Mouse (Mus musculus): ENCODE data around the gene Syn1.

The Syn1 gene

DNA sequence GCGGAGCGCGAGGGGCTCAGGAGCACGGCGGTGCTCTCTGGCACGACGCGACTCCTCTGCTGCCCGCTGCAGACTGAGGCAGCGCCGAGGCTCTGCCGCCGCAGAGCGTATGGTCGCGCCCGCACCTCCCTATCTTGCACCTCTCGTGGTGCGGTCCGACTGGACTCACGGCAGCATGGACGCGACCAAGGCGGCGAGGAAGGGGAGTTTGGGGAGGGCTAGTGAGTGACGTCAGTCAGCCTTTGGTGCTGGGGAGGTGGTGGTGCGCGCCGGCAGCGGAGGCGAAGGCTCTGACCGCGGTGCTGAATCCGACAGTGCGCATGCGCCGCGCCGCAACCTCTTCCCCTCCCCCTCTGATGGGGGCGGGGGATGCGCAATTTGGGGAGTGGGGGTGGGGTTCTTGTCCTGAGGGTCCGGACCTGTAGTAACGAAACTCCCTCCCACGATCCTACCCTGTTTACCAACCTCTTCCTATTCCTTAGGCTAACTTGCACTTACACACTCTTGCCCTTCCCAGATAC is at the start of gene Syn1:
TSS of gene Syn1 (minus strand) at position 161 of the 521 bp plus-strand sequence.
- DNase-seq = peak; percentile 61 to 76

DNA sequence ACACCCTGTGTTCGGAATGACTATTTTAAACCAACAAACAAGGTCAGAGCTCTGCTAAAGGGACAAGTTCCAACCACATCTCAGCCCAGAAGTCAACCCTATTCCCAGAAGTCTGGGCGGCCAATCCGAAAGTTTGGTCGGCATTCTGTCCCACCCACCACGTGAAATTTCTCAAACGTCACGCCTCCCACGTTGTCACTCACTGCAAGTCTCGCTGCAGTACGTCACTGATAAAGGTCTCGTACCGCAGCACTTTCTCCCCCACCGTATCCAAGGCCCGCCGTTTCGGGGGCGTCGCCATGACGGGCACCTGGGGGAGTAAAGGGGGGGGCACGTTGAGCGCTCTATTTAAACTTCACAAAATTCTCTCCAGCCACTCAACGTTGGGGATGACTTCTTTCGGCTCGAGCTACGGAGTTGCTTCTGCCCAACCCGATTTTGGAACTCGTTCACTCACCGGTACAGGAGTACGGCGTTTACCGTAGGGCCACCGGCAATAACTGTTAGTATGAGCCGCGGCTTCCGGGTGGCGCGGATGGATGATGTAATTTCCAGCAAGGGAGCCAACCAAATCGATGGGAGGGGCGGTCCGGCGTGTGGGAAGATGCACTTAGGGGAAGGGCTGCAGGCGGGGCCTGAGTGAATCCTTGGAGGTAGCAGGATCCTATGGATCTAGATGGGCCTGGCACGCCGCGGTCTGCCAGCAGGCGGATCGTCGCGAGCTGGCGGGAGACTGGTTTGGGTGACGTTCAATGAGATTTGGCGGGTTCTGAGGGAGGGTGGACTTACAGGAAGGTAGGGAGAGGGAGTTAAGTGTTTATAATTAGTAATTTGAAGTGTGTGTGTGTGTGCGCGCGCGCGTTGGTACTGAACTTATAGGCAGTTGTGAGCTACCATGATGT is 40.9 kb upstream of the Syn1 start, which contains the start of gene Uxt:
TSS of gene Uxt (minus strand) at position 541 of the 902 bp plus-strand sequence.
- peak; percentile 81 to 86 for DNase-seq

DNA sequence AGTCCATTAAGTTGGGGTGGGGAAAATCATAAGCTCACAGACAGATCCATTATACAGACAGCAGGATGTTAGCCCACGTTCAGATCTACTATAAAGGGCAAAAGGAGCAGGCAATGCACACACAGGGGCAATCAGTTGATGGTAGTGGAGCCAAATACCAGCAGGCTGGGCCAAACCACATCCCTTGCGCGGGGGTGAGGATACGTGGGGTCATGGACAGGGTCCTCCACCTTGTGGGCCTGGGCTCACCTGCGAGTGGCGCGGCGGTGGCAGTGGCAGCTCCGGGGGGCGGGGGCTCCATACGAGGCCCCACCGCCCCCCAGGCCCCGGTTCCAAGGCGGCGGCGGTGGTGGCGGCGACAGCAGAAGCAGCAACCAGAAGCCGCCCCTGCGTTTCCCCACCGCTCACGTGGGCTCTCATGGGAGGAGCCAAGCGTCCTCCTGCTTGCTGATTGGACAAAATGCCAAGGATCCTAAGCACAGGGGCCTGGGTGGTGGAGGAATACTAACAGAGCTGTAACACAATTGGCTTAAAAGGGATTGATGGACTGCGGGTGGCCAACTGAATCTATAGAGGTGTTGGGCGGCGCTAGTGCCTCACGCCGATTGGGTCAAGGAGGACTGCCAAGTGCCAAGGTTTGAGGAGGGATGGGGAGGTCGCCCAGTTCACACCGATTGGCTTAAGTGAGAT is 29.5 kb upstream of the Syn1 start, which contains the start of gene Elk1:
TSS of gene Elk1 (minus strand) at position 418 of the 690 bp plus-strand sequence.
- peak; percentile 74 to 83 for DNase-seq

DNA sequence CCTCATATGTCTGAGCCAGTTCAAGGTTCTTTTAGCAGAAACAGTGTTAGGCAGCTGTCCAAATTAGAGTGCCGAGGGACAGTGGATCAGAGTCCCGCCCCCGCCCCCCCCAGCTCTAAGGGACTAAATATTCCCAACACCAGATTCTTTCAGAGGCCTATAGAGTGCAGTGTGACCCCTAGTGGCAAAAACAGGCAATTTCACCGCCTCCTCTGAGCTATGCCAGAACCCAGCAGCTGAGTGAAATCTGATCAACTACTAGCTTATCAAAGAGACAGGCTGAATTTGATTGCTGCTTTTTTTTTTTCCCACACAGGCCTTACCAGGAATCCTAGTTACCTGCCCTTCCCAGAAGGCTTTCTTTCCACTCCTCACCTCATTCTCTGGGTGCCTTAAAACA is 25.3 kb upstream of the Syn1 start:
- peak; percentile 17 to 28 for DNase-seq

DNA sequence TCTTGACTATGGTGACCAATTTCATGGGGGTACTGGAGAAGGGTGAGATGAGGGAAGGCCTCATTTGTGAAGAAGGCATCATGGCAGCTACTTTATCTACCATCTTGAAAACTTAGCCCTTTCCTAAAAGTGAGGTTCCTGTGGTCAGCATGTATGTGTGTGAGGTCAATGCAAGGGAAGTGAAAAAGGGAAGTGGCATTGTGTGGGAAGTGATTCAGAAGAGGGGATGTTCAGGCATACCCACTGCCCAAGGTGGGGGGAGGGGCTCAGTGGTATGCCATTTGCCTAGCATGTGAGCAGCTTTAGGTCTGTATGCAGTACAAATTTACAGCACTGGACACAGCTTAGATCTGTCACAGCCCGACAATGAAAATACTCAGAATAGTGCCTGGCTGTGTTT is 11.2 kb upstream of the Syn1 start:
- DNase-seq = no peak

DNA sequence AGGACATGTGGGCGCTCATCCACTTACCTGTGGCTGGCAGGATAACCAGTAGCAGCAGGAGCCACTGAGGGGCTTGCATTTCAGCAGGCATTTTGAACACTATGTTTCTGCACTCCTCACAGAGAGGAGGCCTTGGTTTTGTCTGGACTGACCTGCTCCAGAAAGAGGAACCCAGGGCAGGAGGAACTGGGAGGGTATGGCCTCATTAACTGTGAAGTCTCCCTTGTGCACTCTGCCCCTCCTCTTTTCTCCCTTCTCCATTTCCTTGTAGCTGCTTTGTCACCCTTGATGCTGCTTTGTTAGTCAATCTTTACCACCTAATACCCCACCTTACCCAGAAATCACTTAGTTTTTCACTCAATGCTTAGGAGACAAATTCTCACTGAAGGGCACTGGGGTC is 10.6 kb upstream of the Syn1 start, which contains the start of gene Cfp:
TSS of gene Cfp (minus strand) at position 192 of the 400 bp plus-strand sequence.
- no peak for DNase-seq

DNA sequence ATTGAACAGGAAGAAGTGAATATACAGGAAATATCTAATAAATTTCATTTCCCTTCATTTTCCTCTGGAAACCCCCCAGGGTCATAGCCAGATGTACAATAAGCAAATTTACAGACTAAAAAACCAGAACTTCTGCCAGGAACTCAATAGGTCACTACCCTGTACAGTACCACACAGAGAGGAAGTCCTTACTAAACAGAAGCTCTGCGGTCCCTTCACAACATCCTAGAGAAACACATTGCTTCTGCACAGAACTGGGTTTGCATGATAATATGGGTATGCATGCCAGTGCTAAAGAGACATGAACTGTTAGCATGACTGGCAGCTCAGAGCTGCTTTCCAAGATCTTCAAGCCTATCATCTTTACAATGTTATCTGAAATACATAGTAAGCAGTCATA is 9.1 kb upstream of the Syn1 start:
- no peak for DNase-seq

DNA sequence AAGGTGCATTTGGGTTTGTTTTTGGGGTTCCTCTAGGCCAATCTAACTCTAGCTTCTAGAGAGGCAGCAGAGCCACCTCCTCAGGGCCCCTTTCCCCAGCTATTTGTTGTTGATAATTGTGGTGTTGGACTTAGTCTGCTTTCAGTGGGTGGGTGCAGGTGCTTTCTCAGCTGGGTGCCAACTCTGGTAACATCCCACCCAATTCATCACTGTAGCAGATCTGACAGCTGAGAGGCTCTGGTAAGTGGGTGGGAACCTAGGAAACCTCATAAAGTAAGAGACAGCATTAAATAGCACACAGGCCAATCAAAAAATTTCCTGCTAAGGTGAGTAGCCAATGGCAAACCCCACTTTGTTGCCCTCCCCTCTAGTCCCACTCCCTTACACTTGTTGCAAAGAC is 4.2 kb upstream of the Syn1 start:
- no peak for DNase-seq

DNA sequence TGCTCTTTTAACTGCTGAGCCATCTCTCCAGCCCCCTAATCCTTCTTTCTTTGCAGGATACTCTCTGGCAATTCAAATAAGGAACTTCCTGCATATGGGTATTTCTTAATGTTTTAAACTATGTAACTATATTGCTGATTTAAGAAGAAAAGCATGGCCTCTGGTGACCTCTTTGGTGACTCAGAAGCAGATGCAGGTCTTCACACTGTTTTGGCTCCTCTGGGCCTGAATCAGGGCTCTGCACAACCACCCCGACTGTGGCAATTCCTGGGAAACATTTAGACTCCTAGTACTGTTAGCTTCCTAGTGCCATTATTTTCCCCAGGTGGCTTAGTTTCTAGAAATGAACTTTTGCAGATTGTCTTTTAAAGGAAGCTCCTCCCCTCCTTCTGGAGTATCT is 2.7 kb upstream of the Syn1 start:
- DNase-seq = no peak

DNA sequence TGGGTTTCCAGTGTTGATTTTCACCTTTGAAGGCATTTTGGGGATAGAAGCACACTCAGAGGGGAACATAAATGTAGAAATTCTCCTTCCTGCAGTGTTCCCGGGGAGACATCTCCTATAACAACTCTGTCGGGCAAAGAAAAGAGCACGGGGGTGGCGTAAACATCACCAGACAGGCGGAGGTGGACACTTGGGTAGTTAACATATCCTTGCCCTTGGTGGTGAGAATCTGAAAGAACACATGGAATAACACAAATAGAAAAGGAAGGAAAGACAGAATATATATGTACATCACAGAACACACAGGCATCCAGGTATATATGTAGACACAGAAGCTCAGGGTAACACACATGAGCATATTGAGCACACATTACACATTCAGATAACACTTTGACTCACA is 562 bp upstream of the Syn1 start:
- no peak for DNase-seq

DNA sequence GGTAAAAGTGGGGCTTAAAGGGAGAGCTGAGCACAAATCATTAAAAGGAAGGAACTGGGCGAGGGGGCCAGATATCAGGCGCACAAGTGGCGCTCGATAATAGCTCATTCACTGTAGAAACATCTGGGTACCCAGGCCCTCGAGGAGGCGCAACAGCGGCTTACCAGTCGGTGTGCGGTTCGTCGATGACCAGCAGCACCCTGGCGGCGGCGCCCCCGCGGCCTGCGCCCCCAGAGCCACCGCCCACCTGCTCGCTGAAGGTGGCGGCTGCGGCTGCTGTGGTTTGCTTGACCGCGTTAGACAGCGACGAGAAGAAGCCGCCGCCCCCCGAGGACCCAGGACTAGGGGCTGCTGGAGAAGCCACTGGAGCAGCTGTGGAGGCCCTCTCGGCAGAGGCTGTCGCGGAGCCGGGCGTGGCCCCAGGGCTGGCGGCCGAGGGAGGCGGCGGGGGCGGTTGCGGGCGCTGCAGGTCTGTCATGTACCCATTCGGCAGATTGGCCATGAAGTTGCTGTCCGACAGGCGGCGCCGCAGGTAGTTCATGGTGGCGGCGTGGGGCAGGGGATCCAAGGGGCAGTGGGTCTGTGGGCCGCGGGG is 458 bp downstream of the Syn1 start:
- no peak for DNase-seq

DNA sequence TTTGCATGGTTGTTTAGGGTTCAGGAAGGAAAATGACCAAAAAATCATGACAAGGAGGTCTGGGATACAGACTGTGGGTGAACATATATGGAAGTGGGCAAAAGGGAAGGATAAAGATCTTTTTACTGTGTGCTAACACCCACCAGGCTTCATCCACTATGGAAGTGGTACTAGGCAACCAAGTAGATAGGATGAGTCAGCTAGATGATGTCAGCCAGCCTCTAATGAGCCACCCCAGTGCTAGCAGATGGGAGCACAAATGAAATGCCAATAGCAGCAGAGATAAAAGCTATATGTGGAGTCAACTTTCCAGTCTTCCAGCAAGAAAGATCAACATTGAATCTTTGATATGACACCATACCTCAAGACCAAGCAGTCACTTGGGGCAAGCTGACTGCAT is 5.7 kb downstream of the Syn1 start:
- no peak for DNase-seq

DNA sequence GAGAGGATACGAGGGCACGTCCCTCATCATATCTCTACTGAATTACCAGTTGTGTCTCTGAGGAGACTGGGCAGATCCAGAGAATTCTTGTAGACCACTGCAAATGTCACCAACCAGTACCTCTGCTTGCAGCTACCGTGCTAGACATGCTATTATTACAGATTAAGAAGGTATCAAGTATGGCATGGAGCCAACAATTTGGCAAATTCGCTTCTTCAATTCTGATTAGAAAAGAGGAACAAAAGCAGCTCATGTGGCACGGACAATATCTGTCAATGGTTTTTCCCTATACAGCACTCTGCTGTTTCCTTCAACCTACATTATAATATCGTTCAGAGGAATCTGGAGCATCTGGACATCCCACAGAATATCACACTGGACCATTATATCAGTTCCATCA is 7.1 kb downstream of the Syn1 start:
- DNase-seq = no peak

DNA sequence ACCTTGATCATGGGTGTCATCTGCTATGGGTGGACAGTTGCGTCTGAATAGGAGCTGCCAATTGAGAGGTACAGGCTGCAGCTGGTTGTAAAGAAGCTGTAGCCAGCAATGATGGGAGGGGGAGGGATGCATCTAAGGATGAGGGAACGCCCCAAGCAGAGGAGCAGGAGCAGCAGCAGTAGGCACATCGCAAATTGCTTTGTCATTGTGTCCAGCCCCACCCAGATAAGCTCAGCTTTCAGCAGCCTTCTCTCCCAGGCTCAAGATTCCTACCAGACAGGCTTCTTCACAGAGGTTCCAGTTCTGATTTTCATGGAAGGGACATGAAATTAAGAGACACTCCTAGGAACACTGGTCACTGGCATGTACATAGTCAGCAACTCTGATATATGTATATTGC is 10.7 kb downstream of the Syn1 start:
- no peak for DNase-seq

DNA sequence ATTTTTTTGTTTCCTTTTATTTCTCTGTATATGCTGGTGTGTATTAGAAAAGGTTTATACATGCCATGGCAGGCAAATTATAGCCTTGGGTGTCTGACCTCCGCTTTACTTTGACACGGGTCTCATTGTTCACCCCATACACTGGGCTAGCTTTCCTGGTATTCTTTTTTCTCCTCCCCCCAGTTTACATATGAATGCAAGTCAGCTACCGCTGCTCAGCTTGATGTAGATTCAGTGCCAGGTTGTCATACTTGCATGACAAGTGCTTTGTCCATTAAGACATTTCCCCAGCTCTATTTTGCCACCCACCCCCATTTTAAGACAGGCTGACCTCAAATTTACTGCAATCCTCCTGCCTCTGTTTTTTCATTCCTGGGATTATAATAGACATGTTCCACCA is 45.6 kb downstream of the Syn1 start:
- DNase-seq = no peak

DNA sequence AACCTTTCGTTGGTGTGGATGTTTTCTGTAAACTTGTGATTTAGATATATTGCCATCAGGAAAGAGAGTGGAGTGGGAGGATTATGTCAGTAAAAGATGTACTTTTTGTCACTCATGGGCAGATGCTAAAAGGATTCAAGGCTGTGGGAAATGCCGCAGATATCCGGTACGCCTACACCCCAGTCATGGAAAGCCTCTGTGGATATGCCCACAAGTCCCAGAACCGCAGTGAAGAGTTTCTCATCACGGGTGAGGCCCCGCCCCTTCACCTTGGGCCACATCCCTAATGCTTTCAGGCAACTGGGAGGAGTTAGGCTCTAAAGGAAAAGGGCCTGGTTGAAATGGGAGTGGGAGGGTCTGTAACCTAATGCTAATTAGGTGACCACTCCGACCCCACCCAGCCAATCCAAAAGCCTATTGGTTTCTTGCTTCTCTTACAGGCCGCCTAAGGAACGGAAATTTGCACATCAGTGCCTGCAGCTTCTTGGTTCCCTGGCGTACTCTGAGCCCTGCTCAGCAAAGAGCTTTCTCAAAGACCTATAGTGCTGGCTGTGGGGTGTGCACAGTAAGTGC is 47.8 kb downstream of the Syn1 start:
- no peak for DNase-seq

DNA sequence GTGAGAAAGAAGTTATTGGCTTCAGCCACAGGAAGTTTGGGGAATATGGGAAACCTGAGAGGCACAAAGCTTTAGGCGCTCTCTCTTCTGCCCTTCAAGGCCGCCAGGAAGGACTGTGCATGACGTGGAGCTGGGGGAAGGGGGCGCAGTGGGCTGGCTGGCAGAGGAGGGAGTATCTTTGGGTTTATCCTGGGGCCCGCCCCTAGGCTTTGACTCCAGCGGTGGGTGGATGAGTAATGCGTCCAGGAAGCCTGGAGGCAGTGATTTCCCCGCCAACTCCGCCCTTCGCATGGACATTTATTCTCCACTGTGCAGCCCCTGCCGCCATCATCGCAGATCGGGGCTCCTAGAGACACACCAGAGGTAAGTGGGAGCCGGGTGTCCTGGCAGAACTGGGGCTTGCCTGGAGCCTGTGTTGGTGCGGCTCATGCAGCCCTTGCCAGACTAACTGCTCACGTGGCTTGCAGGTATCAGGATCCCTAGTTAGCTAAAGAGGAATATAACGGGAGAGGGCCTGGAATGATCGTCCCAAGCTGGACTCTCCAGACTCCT is 50.8 kb downstream of the Syn1 start, which contains the start of gene Timp1:
TSS of gene Timp1 (plus strand) at position 205 of the 552 bp plus-strand sequence.
- no peak for DNase-seq

DNA sequence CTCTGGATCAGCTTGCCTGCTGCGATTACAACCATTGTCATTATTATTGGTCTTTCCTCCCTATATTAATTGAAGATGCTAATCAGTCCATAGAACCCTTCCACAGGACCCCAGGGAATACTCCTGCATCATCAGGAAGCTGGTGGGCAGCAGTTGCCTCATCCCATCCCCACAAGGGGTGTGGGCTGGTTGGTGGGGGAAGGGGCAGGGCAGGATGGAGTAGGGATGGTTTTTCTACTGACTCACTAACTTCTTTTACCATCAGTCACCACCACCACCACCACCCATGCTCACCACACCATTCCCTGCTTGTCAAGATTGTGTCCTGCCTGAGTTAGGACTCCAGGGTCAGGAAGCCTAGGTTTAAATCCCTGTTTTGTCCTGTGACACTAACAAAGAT is 51.6 kb downstream of the Syn1 start:
- DNase-seq = no peak

DNA sequence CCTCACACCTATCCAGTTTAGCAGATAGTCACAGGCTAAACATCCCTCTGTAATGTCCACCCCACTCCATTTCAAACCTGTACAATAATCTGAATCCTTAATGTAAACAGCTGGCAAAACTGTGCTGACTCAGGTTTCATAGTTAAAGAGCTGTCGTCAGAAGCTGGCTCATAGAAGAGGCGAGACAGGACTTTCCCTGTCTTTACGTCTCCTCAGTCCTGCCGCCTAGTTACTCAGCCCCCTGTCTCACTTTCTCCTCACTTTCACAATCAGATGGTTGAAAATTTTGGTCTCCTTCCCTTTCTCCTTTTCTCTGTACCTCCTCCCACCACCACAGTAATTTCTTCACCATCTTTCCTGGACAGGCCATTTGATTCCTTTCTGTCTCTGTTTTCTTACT is 52.7 kb downstream of the Syn1 start:
- DNase-seq = no peak

DNA sequence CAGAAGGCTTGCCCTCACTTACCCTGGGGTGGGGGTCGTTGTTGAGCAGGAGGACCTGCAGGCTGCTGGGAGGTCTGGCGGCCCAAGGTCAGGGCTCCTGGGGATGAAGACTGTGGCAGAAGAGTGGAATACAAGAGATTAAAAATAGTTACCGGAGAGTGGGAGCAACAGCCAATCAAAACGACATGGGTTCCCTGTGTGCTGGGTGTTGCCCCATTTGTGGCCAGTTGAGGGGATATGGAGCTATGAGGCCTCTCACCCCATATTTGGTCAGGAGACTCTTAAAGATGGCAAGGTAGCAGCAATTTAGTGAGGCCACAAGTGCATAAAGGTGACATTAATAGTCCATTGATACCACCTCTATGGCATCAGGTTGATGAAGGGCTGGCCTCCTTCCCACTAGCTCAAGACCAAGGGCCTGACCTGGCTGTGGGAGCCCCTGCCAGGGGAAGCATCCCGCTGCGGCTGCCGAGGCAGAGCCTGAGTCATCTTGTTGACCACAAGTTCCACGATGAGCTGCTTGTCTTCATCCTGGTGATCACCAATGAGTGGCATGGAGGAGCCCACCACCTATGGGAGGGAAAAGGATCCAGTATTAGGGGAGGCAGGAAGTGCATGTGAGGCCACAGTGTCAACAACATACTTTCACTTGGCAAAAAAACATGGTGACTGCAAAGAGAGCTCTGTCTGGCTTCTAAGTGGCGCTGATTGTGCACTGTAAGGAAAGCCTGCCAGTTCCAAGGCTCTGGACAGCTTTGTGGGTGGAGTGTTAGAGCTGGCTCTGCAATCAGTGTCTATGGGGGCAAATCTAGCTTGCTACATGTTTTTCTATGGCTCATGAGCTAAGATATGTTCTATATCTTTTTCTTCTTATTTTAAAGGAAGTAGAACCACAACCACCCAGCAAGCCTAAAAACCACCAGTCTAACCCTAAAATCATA is 57.4 kb downstream of the Syn1 start:
- no peak for DNase-seq

Data from thymus, postnatal 36 days (tissue).